Mouse (Mus musculus): ENCODE measurements around the gene Mif. TPM values are rescaled to one million over a fixed set of nuclear protein-coding genes. Genes with fewer than 3 reads are reported as not detected.
"Not testable (repeated sequence)": the region's sequence is repeated elsewhere in the genome, so short reads cannot be mapped to it uniquely, and the experiment has no call there.

Gene Mif
- polyA plus RNA-seq (2016; fragmentation: Nextera tagmentation; extraction: Ambion mirVana) = 3,631 and 3,763 TPM in 2 replicates

- 0% methylated on average over 46 of the region's 46 CpGs for WGBS
- Histone ChIP-seq H3K4me3 (peak within 1 kb of the TSS; percentile 88), H3K36me3 (replicated peaks) (peaks cover 39% of the 10 kb centered on the region), H3K27ac (peak within 1 kb of the TSS; percentile 100), H3K4me1 (peaks cover 40% of the 10 kb centered on the region)
- H3K9me3 ChIP-seq; H3K27me3 ChIP-seq (ENCODE audit: poor library complexity, severe bottlenecking): not testable (repeated sequence)
- DNase-seq (ENCODE audit: extremely low spot score, low spot score) = peak; percentile 93
Observed at GRCm38 (mm10) chr10:75859786-75860470, at the start of gene Mif. Gene Mif (minus strand): TSS chr10:75860240.

GRCm38 (mm10) chr10:75906882-75907281 is 46.8 kb upstream of the Mif start:
- H3K4me3 ChIP-seq = no peak overlapping the region
- H3K9me3 ChIP-seq = no peaks in the 10 kb centered on the region
- WGBS = 95% methylated on average over 4 of the region's 4 CpGs
- H3K27ac ChIP-seq = no peak overlapping the region
- H3K36me3 ChIP-seq (replicated peaks) = peaks cover 100% of the 10 kb centered on the region
- no peaks in the 10 kb centered on the region for H3K4me1 ChIP-seq
- no peak for DNase-seq (ENCODE audit: extremely low spot score, low spot score)
- no peaks in the 10 kb centered on the region for H3K27me3 ChIP-seq (ENCODE audit: poor library complexity, severe bottlenecking)

- no peak for DNase-seq (ENCODE audit: extremely low spot score, low spot score)
- no peaks in the 10 kb centered on the region for H3K4me1 ChIP-seq
- no peak overlapping the region for H3K4me3 ChIP-seq
- no peak overlapping the region for H3K27ac ChIP-seq
- 90% methylated on average over 5 of the region's 5 CpGs for WGBS
- H3K36me3 ChIP-seq (replicated peaks) = peaks cover 100% of the 10 kb centered on the region
- no peaks in the 10 kb centered on the region for H3K27me3 ChIP-seq (ENCODE audit: poor library complexity, severe bottlenecking)
- no peaks in the 10 kb centered on the region for H3K9me3 ChIP-seq
Observed at GRCm38 (mm10) chr10:75904391-75904790, 44.4 kb upstream of the Mif start.

- Histone ChIP-seq H3K27ac (no peak overlapping the region), H3K9me3 (no peaks in the 10 kb centered on the region), H3K4me1 (peaks cover 8% of the 10 kb centered on the region), H3K4me3 (no peak overlapping the region), H3K27me3 (ENCODE audit: poor library complexity, severe bottlenecking) (no peaks in the 10 kb centered on the region), H3K36me3 (replicated peaks) (peaks cover 100% of the 10 kb centered on the region)
- 85% methylated on average over 3 of the region's 3 CpGs for WGBS
- no peak for DNase-seq (ENCODE audit: extremely low spot score, low spot score)
Observed at GRCm38 (mm10) chr10:75898846-75899245, 38.8 kb upstream of the Mif start.

- peaks cover 15% of the 10 kb centered on the region for H3K4me1 ChIP-seq
- no peaks in the 10 kb centered on the region for H3K9me3 ChIP-seq
- 87% methylated on average over 6 of the region's 6 CpGs for WGBS
- H3K27ac ChIP-seq = no peak overlapping the region
- peaks cover 94% of the 10 kb centered on the region for H3K36me3 ChIP-seq (replicated peaks)
- no peak overlapping the region for H3K4me3 ChIP-seq
- no peaks in the 10 kb centered on the region for H3K27me3 ChIP-seq (ENCODE audit: poor library complexity, severe bottlenecking)
- no peak for DNase-seq (ENCODE audit: extremely low spot score, low spot score)
Observed at GRCm38 (mm10) chr10:75898039-75898564, 38.1 kb upstream of the Mif start.

- WGBS = 53% methylated on average over 6 of the region's 6 CpGs
- peaks cover 21% of the 10 kb centered on the region for H3K4me1 ChIP-seq
- H3K9me3 ChIP-seq = no peaks in the 10 kb centered on the region
- peak; percentile 67 for DNase-seq (ENCODE audit: extremely low spot score, low spot score)
- H3K4me3 ChIP-seq = no peak overlapping the region
- no peaks in the 10 kb centered on the region for H3K27me3 ChIP-seq (ENCODE audit: poor library complexity, severe bottlenecking)
- H3K27ac ChIP-seq = no peak overlapping the region
- H3K36me3 ChIP-seq (replicated peaks) = peaks cover 87% of the 10 kb centered on the region
Observed at GRCm38 (mm10) chr10:75897373-75897772, 37.3 kb upstream of the Mif start.

- WGBS = 90% methylated on average over 1 of the region's 1 CpGs
- H3K9me3 ChIP-seq = no peaks in the 10 kb centered on the region
- H3K4me1 ChIP-seq = peaks cover 21% of the 10 kb centered on the region
- H3K4me3 ChIP-seq = no peak overlapping the region
- no peak overlapping the region for H3K27ac ChIP-seq
- H3K27me3 ChIP-seq (ENCODE audit: poor library complexity, severe bottlenecking) = no peaks in the 10 kb centered on the region
- peaks cover 75% of the 10 kb centered on the region for H3K36me3 ChIP-seq (replicated peaks)
- no peak for DNase-seq (ENCODE audit: extremely low spot score, low spot score)
Observed at GRCm38 (mm10) chr10:75896208-75896607, 36.2 kb upstream of the Mif start.

GRCm38 (mm10) chr10:75895730-75896129 is 35.7 kb upstream of the Mif start:
- DNase-seq (ENCODE audit: extremely low spot score, low spot score) = no peak
- H3K9me3 ChIP-seq = no peaks in the 10 kb centered on the region
- no peaks in the 10 kb centered on the region for H3K27me3 ChIP-seq (ENCODE audit: poor library complexity, severe bottlenecking)
- peaks cover 71% of the 10 kb centered on the region for H3K36me3 ChIP-seq (replicated peaks)
- H3K27ac ChIP-seq = no peak overlapping the region
- H3K4me1 ChIP-seq = peaks cover 21% of the 10 kb centered on the region
- 96% methylated on average over 5 of the region's 5 CpGs for WGBS
- H3K4me3 ChIP-seq = no peak overlapping the region

- Histone ChIP-seq H3K4me1 (peaks cover 27% of the 10 kb centered on the region), H3K36me3 (replicated peaks) (peaks cover 59% of the 10 kb centered on the region), H3K4me3 (no peak overlapping the region), H3K9me3 (no peaks in the 10 kb centered on the region), H3K27ac (no peak overlapping the region), H3K27me3 (ENCODE audit: poor library complexity, severe bottlenecking) (no peaks in the 10 kb centered on the region)
- DNase-seq (ENCODE audit: extremely low spot score, low spot score) = no peak
- 81% methylated on average over 6 of the region's 6 CpGs for WGBS
Observed at GRCm38 (mm10) chr10:75894601-75895000, 34.6 kb upstream of the Mif start.

GRCm38 (mm10) chr10:75893089-75893750 is 33.2 kb upstream of the Mif start, which contains the start of gene Derl3:
Gene Derl3 (plus strand): TSS chr10:75893413.
- peak within 1 kb of the TSS; percentile 58 for H3K4me3 ChIP-seq
- peaks cover 46% of the 10 kb centered on the region for H3K36me3 ChIP-seq (replicated peaks)
- WGBS = under 1% methylated on average over 51 of the region's 51 CpGs
- peak within 1 kb of the TSS; percentile 76 for H3K27ac ChIP-seq
- DNase-seq (ENCODE audit: extremely low spot score, low spot score) = peak; percentile 96
- H3K27me3 ChIP-seq (ENCODE audit: poor library complexity, severe bottlenecking) = no peaks in the 10 kb centered on the region
- H3K4me1 ChIP-seq = peaks cover 36% of the 10 kb centered on the region
- H3K9me3 ChIP-seq = no peaks in the 10 kb centered on the region

- no peaks in the 10 kb centered on the region for H3K27me3 ChIP-seq (ENCODE audit: poor library complexity, severe bottlenecking)
- 0 out of 2 replicates have a peak overlapping the region, but pooled peaks have one; percentile 51 for H3K27ac ChIP-seq
- no peak for DNase-seq (ENCODE audit: extremely low spot score, low spot score)
- H3K4me1 ChIP-seq = peaks cover 39% of the 10 kb centered on the region
- no peak overlapping the region for H3K4me3 ChIP-seq
- peaks cover 9% of the 10 kb centered on the region for H3K36me3 ChIP-seq (replicated peaks)
- no peaks in the 10 kb centered on the region for H3K9me3 ChIP-seq
- WGBS = 61% methylated on average over 8 of the region's 8 CpGs
Observed at GRCm38 (mm10) chr10:75889406-75890153, 29.5 kb upstream of the Mif start.

GRCm38 (mm10) chr10:75887504-75887903 is 27.5 kb upstream of the Mif start:
- H3K36me3 ChIP-seq (replicated peaks); DNase-seq (ENCODE audit: extremely low spot score, low spot score); H3K4me3 ChIP-seq; H3K27ac ChIP-seq; H3K27me3 ChIP-seq (ENCODE audit: poor library complexity, severe bottlenecking); H3K9me3 ChIP-seq: not testable (repeated sequence)
- peaks cover 28% of the 10 kb centered on the region for H3K4me1 ChIP-seq
- WGBS = 86% methylated on average over 5 of the region's 5 CpGs
